Mouse (Mus musculus) midbrain, embryonic 11.5 days (tissue): Measurements from ENCODE around the gene Prkg1. TPM values are rescaled to one million over a fixed set of nuclear protein-coding genes. Genes with fewer than 3 reads are reported as not detected.
A peak's percentile ranks its signal among the peaks of the same experiment; 100 is the strongest.

ENCODE experiments used
- ATAC-seq: fragments of 200-750 bp; cut with Nextera tagmentation; 2 replicates; pipeline ENCODE4 v1.8.0; 2017; ENCODE audit warnings: moderate TSS enrichment, moderate library complexity; ENCODE audit not compliant: low FRiP score
- DNase-seq: peaks from one replicate; pipeline ENCODE4 v3.0.0; 2015; ENCODE audit warnings: low spot score; ENCODE audit errors: missing footprints
- H3K27ac ChIP-seq: fragments of 300-500 bp; sonication (generic); 2 replicates; pipeline ENCODE4 v1.5.1; 2014; ENCODE audit warnings: low read depth, low read length
- H3K27me3 ChIP-seq: fragments of 300-500 bp; sonication (generic); 2 replicates; pipeline ENCODE4 v1.6.1; 2014; ENCODE audit warnings: mild to moderate bottlenecking, low read length, moderate library complexity, mixed read lengths; ENCODE audit not compliant: control insufficient read depth, insufficient read depth
- H3K36me3 ChIP-seq: fragments of 300-500 bp; sonication (generic); 2 replicates; pipeline ENCODE4 v1.6.1; 2014; ENCODE audit warnings: mild to moderate bottlenecking, low read length, moderate library complexity, mixed read lengths; ENCODE audit not compliant: control insufficient read depth, insufficient read depth
- H3K4me1 ChIP-seq: fragments of 300-500 bp; sonication (generic); 2 replicates; pipeline ENCODE4 v1.6.1; 2014; ENCODE audit warnings: low read length; ENCODE audit not compliant: control insufficient read depth, insufficient read depth
- H3K4me2 ChIP-seq: fragments of 300-500 bp; sonication (generic); 2 replicates; pipeline ENCODE4 v1.6.1; 2014; ENCODE audit warnings: mild to moderate bottlenecking, moderate library complexity
- H3K4me3 ChIP-seq: fragments of 300-500 bp; sonication (generic); 2 replicates; pipeline ENCODE4 v1.5.1; 2014; ENCODE audit warnings: low read depth, low read length
- H3K9ac ChIP-seq: fragments of 300-500 bp; sonication (generic); 2 replicates; pipeline ENCODE4 v1.6.1; 2014; ENCODE audit warnings: low read length
- H3K9me3 ChIP-seq: fragments of 300-500 bp; sonication (generic); 2 replicates; pipeline ENCODE4 v1.6.1; 2016; ENCODE audit warnings: low read length; ENCODE audit not compliant: control insufficient read depth
- WGBS: fragments of 180-500 bp; shearing (Covaris S2); extraction: QIAGEN DNeasy Blood & Tissue Kit; methylation state at CpG from one replicate; pipeline ENCODE4 v1.1.7; 2014; 5-methylcytosine and 5-hydroxymethylcytosine counted together
- polyA plus RNA-seq: library from polyadenylated mRNA; unstranded; fragments of >200 nt; fragmentation: Nextera tagmentation; extraction: Ambion mirVana; gene quantifications from 2 replicates; pipeline ENCODE4 v1.2.1, GENCODE M21; 2014

Prkg1 gene
- polyA plus RNA-seq, 1 experiment from 2014 or later: 4.9 TPM

DNA sequence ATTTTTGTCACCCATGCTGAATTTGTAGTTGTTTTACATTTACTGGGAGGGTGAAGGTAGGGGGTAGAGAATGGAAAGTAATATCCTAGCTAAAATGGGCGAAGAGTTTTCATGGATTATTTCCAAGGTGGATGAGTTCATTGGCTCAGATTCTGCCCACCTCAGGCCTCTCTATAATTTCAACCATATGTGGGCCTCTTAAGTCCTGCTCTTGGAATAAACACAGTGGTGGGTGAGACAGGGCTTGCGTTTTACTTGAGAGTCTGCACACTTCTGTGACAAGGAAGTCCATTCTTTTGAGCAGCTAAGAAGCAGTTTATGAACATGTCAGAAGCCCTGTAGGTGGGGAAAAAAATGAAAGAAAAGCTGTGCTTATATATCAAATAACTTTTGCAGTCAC lies 250.3 kb downstream of the Prkg1 start:
- Histone ChIP-seq H3K4me1 (no peaks in the 10 kb centered on the region), H3K36me3 (no peaks in the 10 kb centered on the region), H3K27me3 (no peaks in the 10 kb centered on the region), H3K27ac (no peak overlapping the region), H3K9me3 (no peaks in the 10 kb centered on the region), H3K4me3 (no peak overlapping the region), H3K9ac (no peak overlapping the region), H3K4me2 (no peak overlapping the region)
- WGBS: 79% methylated on average over 2 of the region's 2 CpGs
- no peak for ATAC-seq
- no peak for DNase-seq

DNA sequence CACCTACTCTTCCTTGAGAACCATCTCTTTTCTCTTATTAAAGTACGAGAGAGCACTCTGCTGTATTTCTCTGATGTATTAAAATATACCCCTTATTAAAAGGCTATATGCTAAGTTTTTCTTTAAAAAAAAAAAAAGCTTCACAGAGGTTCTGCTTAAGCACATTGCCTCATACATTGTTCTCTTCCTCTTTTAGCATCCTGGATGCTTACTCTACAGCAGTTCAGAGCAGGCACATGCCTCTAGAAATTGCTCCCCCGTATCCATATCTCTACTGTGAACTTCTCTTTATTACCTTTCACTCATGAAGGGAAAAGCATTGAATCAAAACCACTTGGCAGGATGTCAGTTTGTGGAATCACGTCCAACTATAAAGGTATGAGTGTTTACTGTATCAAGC lies 257.0 kb downstream of the Prkg1 start:
- 95% methylated on average over 3 of the region's 3 CpGs for WGBS

GRCm38 (mm10) chr19:31506296-31506695 lies 258.5 kb downstream of the Prkg1 start:
- DNase-seq: peak; percentile 69
- H3K9me3 ChIP-seq: no peaks in the 10 kb centered on the region
- no peak overlapping the region for H3K9ac ChIP-seq
- no peak for ATAC-seq
- no peaks in the 10 kb centered on the region for H3K4me1 ChIP-seq
- H3K4me3 ChIP-seq: no peak overlapping the region
- no peaks in the 10 kb centered on the region for H3K27me3 ChIP-seq
- no peaks in the 10 kb centered on the region for H3K36me3 ChIP-seq
- no peak overlapping the region for H3K27ac ChIP-seq
- 86% methylated on average over 2 of the region's 2 CpGs for WGBS
- no peak overlapping the region for H3K4me2 ChIP-seq

More for the DNA sequence above, 257.0 kb downstream of the Prkg1 start:
- Histone ChIP-seq H3K27ac (no peak overlapping the region), H3K4me1 (no peaks in the 10 kb centered on the region), H3K4me3 (no peak overlapping the region), H3K9me3 (no peaks in the 10 kb centered on the region), H3K27me3 (no peaks in the 10 kb centered on the region), H3K9ac (no peak overlapping the region), H3K4me2 (no peak overlapping the region), H3K36me3 (no peaks in the 10 kb centered on the region)
- ATAC-seq (no peak), DNase-seq (peak; percentile 21)

GRCm38 (mm10) chr19:31505041-31505440 lies 259.8 kb downstream of the Prkg1 start:
- H3K9ac ChIP-seq: no peak overlapping the region
- H3K27me3 ChIP-seq: no peaks in the 10 kb centered on the region
- H3K4me1 ChIP-seq: no peaks in the 10 kb centered on the region
- no peaks in the 10 kb centered on the region for H3K9me3 ChIP-seq
- no peak overlapping the region for H3K27ac ChIP-seq
- 98% methylated on average over 2 of the region's 2 CpGs for WGBS
- ATAC-seq (no peak), DNase-seq (peak; percentile 69)
- H3K4me3 ChIP-seq: no peak overlapping the region
- H3K4me2 ChIP-seq: no peak overlapping the region
- H3K36me3 ChIP-seq: no peaks in the 10 kb centered on the region

GRCm38 (mm10) chr19:31497386-31497785 lies 267.4 kb downstream of the Prkg1 start:
- H3K4me3 ChIP-seq: no peak overlapping the region
- H3K4me1 ChIP-seq: no peaks in the 10 kb centered on the region
- no peak for DNase-seq
- 87% methylated on average over 4 of the region's 4 CpGs for WGBS
- H3K9me3 ChIP-seq: no peaks in the 10 kb centered on the region
- ATAC-seq: no peak
- no peaks in the 10 kb centered on the region for H3K36me3 ChIP-seq
- no peaks in the 10 kb centered on the region for H3K27me3 ChIP-seq
- H3K9ac ChIP-seq: no peak overlapping the region
- H3K27ac ChIP-seq: no peak overlapping the region
- H3K4me2 ChIP-seq: no peak overlapping the region

DNA sequence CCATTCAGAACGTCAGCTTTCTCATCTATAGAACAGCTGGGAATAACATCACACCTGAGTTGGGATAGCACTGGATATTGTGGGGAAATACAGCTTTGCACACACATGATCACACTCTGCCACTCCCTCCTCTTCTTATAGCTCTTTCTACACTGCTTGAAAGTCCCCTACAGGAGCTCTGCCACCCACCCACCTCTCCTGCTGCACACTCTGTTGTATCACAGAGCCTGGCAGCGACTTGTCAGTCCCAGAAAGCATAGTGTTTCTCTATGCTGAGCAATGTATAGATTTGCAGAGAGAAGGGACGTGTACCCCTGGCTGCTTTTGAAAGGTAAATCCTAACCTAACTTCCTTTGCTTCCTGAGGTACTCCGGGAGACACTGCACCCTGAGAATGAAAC lies 275.2 kb downstream of the Prkg1 start:
- no peak overlapping the region for H3K27ac ChIP-seq
- no peaks in the 10 kb centered on the region for H3K9me3 ChIP-seq
- WGBS: 77% methylated on average over 4 of the region's 4 CpGs
- no peaks in the 10 kb centered on the region for H3K27me3 ChIP-seq
- ATAC-seq: no peak
- H3K9ac ChIP-seq: no peak overlapping the region
- H3K4me1 ChIP-seq: no peaks in the 10 kb centered on the region
- H3K36me3 ChIP-seq: no peaks in the 10 kb centered on the region
- no peak overlapping the region for H3K4me3 ChIP-seq
- no peak for DNase-seq
- H3K4me2 ChIP-seq: no peak overlapping the region

GRCm38 (mm10) chr19:31471766-31472165 lies 293.1 kb downstream of the Prkg1 start:
- DNase-seq: no peak
- no peak for ATAC-seq

GRCm38 (mm10) chr19:31460188-31460587 lies 304.6 kb downstream of the Prkg1 start:
- Histone ChIP-seq H3K9ac (no peak overlapping the region), H3K4me2 (no peak overlapping the region), H3K9me3 (no peaks in the 10 kb centered on the region), H3K4me1 (no peaks in the 10 kb centered on the region), H3K27ac (no peak overlapping the region), H3K36me3 (no peaks in the 10 kb centered on the region), H3K27me3 (no peaks in the 10 kb centered on the region), H3K4me3 (no peak overlapping the region)
- ATAC-seq (no peak), DNase-seq (no peak)

More at GRCm38 (mm10) chr19:31471766-31472165, 293.1 kb downstream of the Prkg1 start:
- no peaks in the 10 kb centered on the region for H3K4me1 ChIP-seq
- WGBS: 50% methylated on average over 1 of the region's 1 CpGs
- H3K4me3 ChIP-seq: no peak overlapping the region
- H3K9me3 ChIP-seq: no peaks in the 10 kb centered on the region
- no peaks in the 10 kb centered on the region for H3K27me3 ChIP-seq
- no peak overlapping the region for H3K4me2 ChIP-seq
- H3K27ac ChIP-seq: no peak overlapping the region
- no peak overlapping the region for H3K9ac ChIP-seq
- no peaks in the 10 kb centered on the region for H3K36me3 ChIP-seq

DNA sequence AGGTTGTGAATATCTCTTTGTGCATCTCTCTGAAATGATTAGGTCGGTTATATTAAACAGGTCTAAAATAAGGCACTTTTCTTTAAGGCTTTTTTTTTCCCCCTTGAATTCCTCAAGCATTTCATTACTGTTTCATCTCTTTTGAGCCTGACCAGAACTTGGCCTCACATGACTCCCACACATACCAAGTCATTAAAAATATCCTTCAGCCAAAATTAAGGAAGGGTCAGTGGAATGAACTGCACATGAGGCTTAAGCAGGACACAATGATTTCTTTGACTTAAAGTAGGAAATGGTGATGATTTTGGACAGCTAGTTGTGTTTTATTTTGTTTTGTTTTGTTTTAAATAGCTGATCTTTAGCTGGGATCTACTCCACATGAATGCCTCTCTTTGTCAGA lies 320.7 kb downstream of the Prkg1 start:
- H3K27me3 ChIP-seq: no peaks in the 10 kb centered on the region
- WGBS: 95% methylated on average over 1 of the region's 1 CpGs
- H3K4me2 ChIP-seq: no peak overlapping the region
- DNase-seq (no peak), ATAC-seq (no peak)
- H3K9me3 ChIP-seq: no peaks in the 10 kb centered on the region
- H3K4me3 ChIP-seq: no peak overlapping the region
- no peak overlapping the region for H3K9ac ChIP-seq
- no peaks in the 10 kb centered on the region for H3K4me1 ChIP-seq
- no peaks in the 10 kb centered on the region for H3K36me3 ChIP-seq
- no peak overlapping the region for H3K27ac ChIP-seq

GRCm38 (mm10) chr19:31442311-31442710 lies 322.5 kb downstream of the Prkg1 start:
- H3K4me2 ChIP-seq: no peak overlapping the region
- no peaks in the 10 kb centered on the region for H3K9me3 ChIP-seq
- H3K27ac ChIP-seq: no peak overlapping the region
- ATAC-seq (no peak), DNase-seq (no peak)
- H3K27me3 ChIP-seq: no peaks in the 10 kb centered on the region
- no peaks in the 10 kb centered on the region for H3K4me1 ChIP-seq
- WGBS: 77% methylated on average over 3 of the region's 3 CpGs
- no peak overlapping the region for H3K4me3 ChIP-seq
- no peak overlapping the region for H3K9ac ChIP-seq
- no peaks in the 10 kb centered on the region for H3K36me3 ChIP-seq
